Mouse (Mus musculus): ENCODE results near the gene Osbpl7.

DNA sequence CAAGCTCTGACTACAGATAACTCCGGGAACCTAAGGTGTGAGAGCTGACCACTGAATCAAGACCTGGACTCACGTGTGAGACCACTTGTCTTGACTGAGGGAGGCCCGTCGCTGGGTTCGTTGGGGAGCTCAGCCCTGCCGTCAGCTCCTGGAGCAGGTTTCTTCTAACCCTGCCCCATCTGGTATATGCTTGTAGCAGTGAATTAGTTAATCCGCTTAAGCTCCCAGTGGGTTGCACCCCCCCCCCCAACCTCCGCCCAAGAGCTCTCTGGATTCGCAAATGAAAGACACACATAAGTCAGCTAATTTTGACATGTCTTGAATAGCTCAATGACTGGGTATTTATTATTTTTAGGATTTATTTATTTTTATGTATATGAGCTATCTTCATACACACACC lies 29.9 kb downstream of the Osbpl7 start:
- TF ChIP-seq CTCF (IDR thresholded peaks at IDR 0.05; ENCODE audit: control insufficient read depth, insufficient read depth, insufficient read length) (no peak), CEBPB (IDR thresholded peaks at IDR 0.05; ENCODE audit: low read depth) (no peak), MAX (IDR thresholded peaks at IDR 0.05) (no peak), USF1 (IDR thresholded peaks at IDR 0.05; ENCODE audit: low read depth) (no peak)
